Mouse (Mus musculus): Measurements from ENCODE around the gene Thrb.

DNA sequence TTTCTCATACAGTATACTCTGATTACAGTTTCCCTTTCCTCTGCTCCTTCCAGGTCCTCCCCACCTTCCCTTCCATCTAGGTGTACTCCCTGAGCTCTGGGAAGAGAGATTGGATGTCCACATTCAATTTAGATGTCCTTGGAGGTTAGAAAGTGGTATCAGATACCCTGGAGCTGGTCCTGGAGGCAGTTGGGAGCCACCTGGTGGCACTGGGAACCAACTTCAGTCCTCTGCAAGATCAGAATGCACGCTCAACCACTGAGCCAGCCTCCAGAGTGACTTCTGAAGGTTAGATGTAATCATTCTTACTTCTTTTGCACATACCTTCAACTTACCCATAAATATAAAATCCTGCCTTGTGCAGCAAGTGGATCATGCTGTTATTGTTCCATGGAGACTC, 244.5 kb downstream of the Thrb start:
- no peak for TF ChIP-seq EP300 (IDR thresholded peaks at IDR 0.05; ENCODE audit: low read depth)
- peak; percentile 42 for TF ChIP-seq CTCF (IDR thresholded peaks at IDR 0.05; ENCODE audit: low read depth)

All from liver, embryonic 14.5 days (tissue).